Mouse (Mus musculus): Measurements from ENCODE around the gene Gm45233.
A peak's percentile ranks its signal among the peaks of the same experiment; 100 is the strongest.

Gene Gm45233

GRCm38 (mm10) chr7:43448246-43448645 lies 4.3 kb downstream of the Gm45233 start:
- no peak for DNase-seq (ENCODE audit: low read depth)

GRCm38 (mm10) chr7:43449811-43450210 lies 5.9 kb downstream of the Gm45233 start:
- no peak for DNase-seq (ENCODE audit: low read depth)

GRCm38 (mm10) chr7:43451726-43452125 lies 7.8 kb downstream of the Gm45233 start:
- no peak for DNase-seq (ENCODE audit: low read depth)

GRCm38 (mm10) chr7:43452609-43453008 lies 8.7 kb downstream of the Gm45233 start:
- no peak for DNase-seq (ENCODE audit: low read depth)

- DNase-seq (ENCODE audit: low read depth) = no peak
These were observed 9.8 kb downstream of the Gm45233 start for GRCm38 (mm10) chr7:43453599-43454355.

- DNase-seq (ENCODE audit: low read depth) = no peak
These were observed 10.4 kb downstream of the Gm45233 start for GRCm38 (mm10) chr7:43454371-43454770.

GRCm38 (mm10) chr7:43462851-43463250 lies 18.9 kb downstream of the Gm45233 start, which contains the start of gene Vsig10l:
Gene Vsig10l (plus strand): TSS chr7:43463151.
- no peak for DNase-seq (ENCODE audit: low read depth)

GRCm38 (mm10) chr7:43463976-43464375 lies 20.0 kb downstream of the Gm45233 start:
- no peak for DNase-seq (ENCODE audit: low read depth)

GRCm38 (mm10) chr7:43464864-43465343 lies 21.0 kb downstream of the Gm45233 start:
- DNase-seq (ENCODE audit: low read depth) = no peak

GRCm38 (mm10) chr7:43465344-43466098 lies 21.6 kb downstream of the Gm45233 start:
- peak; percentile 83 for DNase-seq (ENCODE audit: low read depth)

- DNase-seq (ENCODE audit: low read depth) = no peak
These were observed 22.3 kb downstream of the Gm45233 start for GRCm38 (mm10) chr7:43466099-43466694.

- no peak for DNase-seq (ENCODE audit: low read depth)
These were observed 26.4 kb downstream of the Gm45233 start for GRCm38 (mm10) chr7:43470373-43470772.

- no peak for DNase-seq (ENCODE audit: low read depth)
These were observed 31.8 kb downstream of the Gm45233 start for GRCm38 (mm10) chr7:43475706-43476105.

GRCm38 (mm10) chr7:43476376-43476775 lies 32.4 kb downstream of the Gm45233 start:
- DNase-seq (ENCODE audit: low read depth) = no peak

- DNase-seq (ENCODE audit: low read depth) = peak; percentile 63
These were observed 37.3 kb downstream of the Gm45233 start for GRCm38 (mm10) chr7:43481191-43481590.

GRCm38 (mm10) chr7:43482090-43482716 lies 38.3 kb downstream of the Gm45233 start:
- DNase-seq (ENCODE audit: low read depth) = no peak

GRCm38 (mm10) chr7:43483236-43483635 lies 39.3 kb downstream of the Gm45233 start:
- no peak for DNase-seq (ENCODE audit: low read depth)

GRCm38 (mm10) chr7:43488646-43489045 lies 44.7 kb downstream of the Gm45233 start:
- no peak for DNase-seq (ENCODE audit: low read depth)

- no peak for DNase-seq (ENCODE audit: low read depth)
These were observed 45.8 kb downstream of the Gm45233 start, which contains the start of gene Iglon5 for GRCm38 (mm10) chr7:43489631-43490125. Gene Iglon5 (minus strand): TSS chr7:43490075.

- no peak for DNase-seq (ENCODE audit: low read depth)
These were observed 46.3 kb downstream of the Gm45233 start for GRCm38 (mm10) chr7:43490182-43490584.

- no peak for DNase-seq (ENCODE audit: low read depth)
These were observed 46.9 kb downstream of the Gm45233 start for GRCm38 (mm10) chr7:43490861-43491260.
